Mouse (Mus musculus) spleen, adult 2 months (tissue): ENCODE measurements around the gene Spata48.

ENCODE experiments used
- CTCF ChIP-seq: fragments of 200-500 bp; IDR thresholded peaks from 2 replicates; pipeline ENCODE4 v1.5.1; 2011; ENCODE audit warnings: mild to moderate bottlenecking, inconsistent platforms; ENCODE audit not compliant: insufficient read depth, insufficient read length, insufficient replicate concordance; ENCODE audit errors: extremely low read depth
- POLR2A ChIP-seq: fragments of 200-500 bp; IDR thresholded peaks from 2 replicates; pipeline ENCODE4 v1.6.1; 2011; ENCODE audit warnings: low read depth, low read length, inconsistent platforms

DNA sequence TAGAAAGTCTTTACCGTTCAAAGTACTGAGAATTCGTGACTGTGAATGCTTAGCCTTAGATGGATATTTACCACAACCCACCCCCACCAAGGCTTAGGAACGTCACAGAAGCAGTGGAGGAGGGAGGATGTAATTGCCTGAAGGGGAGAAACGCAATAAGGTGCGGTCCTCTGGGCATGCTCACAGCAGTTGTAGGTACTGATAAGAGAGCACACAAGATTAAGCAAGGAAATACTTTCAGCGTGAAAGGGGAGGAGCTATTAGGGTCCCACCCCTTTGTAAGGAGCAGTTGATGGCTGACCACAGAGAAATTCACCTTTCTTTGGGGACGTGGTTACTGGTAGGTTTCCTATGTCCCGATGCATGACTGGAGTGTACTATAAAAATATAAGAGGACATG, 22.5 kb downstream of the Spata48 start:
- TF ChIP-seq CTCF (no peak), POLR2A (no peak)
